Mouse (Mus musculus) thymus, adult 2 months (tissue): Measurements from ENCODE around the gene Cfap45. TPM values are rescaled to one million over a fixed set of nuclear protein-coding genes. Genes with fewer than 3 reads are reported as not detected.
A peak's percentile ranks its signal among the peaks of the same experiment; 100 is the strongest.

Source experiments
- DNase-seq: peaks from one replicate; pipeline ENCODE4 v3.0.0; 2021
- H3K27ac ChIP-seq: fragments of 200-500 bp; 2 replicates; pipeline ENCODE4 v1.5.1; 2012; ENCODE audit warnings: low read length, control low read depth; ENCODE audit not compliant: control insufficient read depth, insufficient read depth
- H3K27me3 ChIP-seq: fragments of 200-500 bp; 2 replicates; pipeline ENCODE4 v1.6.1; 2012; ENCODE audit warnings: mild to moderate bottlenecking, low read length, moderate library complexity, mixed read lengths; ENCODE audit not compliant: control insufficient read depth, insufficient read depth
- H3K36me3 ChIP-seq: fragments of 200-500 bp; 2 replicates; pipeline ENCODE4 v1.6.1; 2012; ENCODE audit warnings: mild to moderate bottlenecking, low read length, moderate library complexity; ENCODE audit not compliant: control insufficient read depth, insufficient read depth
- H3K4me1 ChIP-seq: fragments of 200-500 bp; replicated peaks from 2 replicates; pipeline ENCODE4 v1.6.1; 2012; ENCODE audit warnings: low read length; ENCODE audit not compliant: control insufficient read depth, insufficient read depth
- H3K4me3 ChIP-seq: fragments of 200-500 bp; 2 replicates; pipeline ENCODE4 v1.5.1; 2012; ENCODE audit warnings: mild to moderate bottlenecking, low read length, control low read depth, moderate library complexity; ENCODE audit not compliant: control insufficient read depth, insufficient read depth
- CTCF ChIP-seq: fragments of 200-500 bp; IDR thresholded peaks from 2 replicates; pipeline ENCODE4 v1.5.1; 2012; ENCODE audit warnings: mild to moderate bottlenecking, control low read depth, low read length, moderate library complexity, borderline replicate concordance; ENCODE audit not compliant: control insufficient read depth, poor library complexity, insufficient read depth; ENCODE audit errors: extremely low read depth
- POLR2A ChIP-seq: fragments of 200-500 bp; IDR thresholded peaks from 2 replicates; pipeline ENCODE4 v1.6.1; 2012; ENCODE audit warnings: mild to moderate bottlenecking, low read length, control low read depth, moderate library complexity; ENCODE audit not compliant: control insufficient read depth, poor library complexity, insufficient read depth; ENCODE audit errors: extremely low read depth
- WGBS: fragments of 180-500 bp; shearing (Covaris S2); methylation state at CpG from one replicate; pipeline ENCODE4 v1.1.7; 2018; 5-methylcytosine and 5-hydroxymethylcytosine counted together
- polyA plus RNA-seq: library from polyadenylated mRNA; depleted of rRNA; stranded (reverse); fragments of >200 nt; gene quantifications from 2 replicates; pipeline ENCODE4 v1.2.3, GENCODE M21; 2012

Gene Cfap45
- polyA plus RNA-seq, 1 experiment = 0.15 TPM

- Histone ChIP-seq H3K4me3 (no peak overlapping the region), H3K36me3 (no peaks in the 10 kb centered on the region), H3K27ac (no peak overlapping the region), H3K27me3 (no peaks in the 10 kb centered on the region), H3K4me1 (no peaks in the 10 kb centered on the region)
- TF ChIP-seq CTCF (no peak), POLR2A (no peak)
- WGBS = 63% methylated on average over 6 of the region's 6 CpGs
- no peak for DNase-seq
Observed at GRCm38 (mm10) chr1:172539827-172540226, 19.2 kb downstream of the Cfap45 start.

DNA sequence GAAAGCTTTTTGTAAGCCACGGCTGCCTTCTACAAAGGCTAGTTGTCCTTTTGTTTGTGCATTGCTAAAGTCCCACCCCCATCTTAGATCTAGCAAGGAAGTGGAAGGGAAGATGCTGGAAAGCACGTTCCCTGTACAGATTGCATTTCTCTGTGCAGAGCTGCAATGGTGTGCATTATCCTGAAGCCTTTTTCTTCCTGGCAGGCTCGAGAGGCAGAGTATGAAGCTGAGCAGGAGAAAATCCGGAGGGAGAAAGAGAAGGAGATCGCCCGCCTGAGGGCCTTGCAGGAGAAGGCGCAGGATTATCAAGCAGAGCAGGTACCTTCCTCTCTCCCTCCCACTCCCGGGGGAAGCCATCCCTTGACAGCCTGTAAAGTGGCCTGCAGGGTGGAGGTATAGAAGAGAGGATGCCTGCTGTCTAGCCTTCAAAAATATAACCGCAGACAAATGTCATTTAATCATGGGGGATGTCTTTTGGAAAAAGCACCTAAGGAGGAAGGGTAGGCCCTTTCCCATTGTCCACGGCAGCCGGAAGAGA, 19.8 kb downstream of the Cfap45 start:
- H3K27ac ChIP-seq = no peak overlapping the region
- no peak for TF ChIP-seq CTCF
- TF ChIP-seq POLR2A = no peak
- no peaks in the 10 kb centered on the region for H3K27me3 ChIP-seq
- no peaks in the 10 kb centered on the region for H3K36me3 ChIP-seq
- H3K4me1 ChIP-seq = no peaks in the 10 kb centered on the region
- no peak overlapping the region for H3K4me3 ChIP-seq
- no peak for DNase-seq
- WGBS = 87% methylated on average over 11 of the region's 11 CpGs

DNA sequence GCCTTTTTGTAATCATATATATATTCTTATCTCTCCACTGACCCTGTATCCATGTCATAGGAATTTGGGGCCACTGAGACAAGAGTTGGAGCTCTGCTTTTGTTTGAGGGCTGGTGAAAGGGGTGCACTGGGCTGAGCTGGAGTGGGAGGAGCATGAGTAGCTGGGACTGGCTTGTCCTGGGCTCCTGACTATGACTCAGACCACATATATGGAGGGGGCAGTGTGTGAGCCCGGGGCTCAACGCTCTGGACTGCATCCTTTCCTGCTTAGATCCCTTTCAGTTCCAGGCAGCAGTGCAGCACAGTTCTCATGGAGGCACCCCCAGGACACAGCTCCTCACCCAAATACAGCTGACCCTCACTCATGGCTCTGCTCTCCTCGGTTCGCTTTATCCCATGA, 25.5 kb downstream of the Cfap45 start:
- H3K27me3 ChIP-seq = no peaks in the 10 kb centered on the region
- H3K36me3 ChIP-seq = no peaks in the 10 kb centered on the region

GRCm38 (mm10) chr1:172548501-172548900, 27.9 kb downstream of the Cfap45 start:
- Histone ChIP-seq H3K27ac (peak overlapping the region; percentile 61; the same call in 1 of the 2 replicates), H3K27me3 (no peaks in the 10 kb centered on the region), H3K4me1 (peaks cover 24% of the 10 kb centered on the region), H3K4me3 (peak overlapping the region; percentile 44), H3K36me3 (no peaks in the 10 kb centered on the region)
- peak; percentile 50 for DNase-seq
- 2% methylated on average over 7 of the region's 7 CpGs for WGBS
- TF ChIP-seq POLR2A (no peak), CTCF (no peak)

More for the DNA sequence above, 25.5 kb downstream of the Cfap45 start:
- no peak overlapping the region for H3K4me3 ChIP-seq
- 94% methylated on average over 4 of the region's 4 CpGs for WGBS
- H3K27ac ChIP-seq = no peak overlapping the region
- TF ChIP-seq CTCF (no peak), POLR2A (no peak)
- DNase-seq = no peak
- H3K4me1 ChIP-seq = peaks cover 24% of the 10 kb centered on the region

DNA sequence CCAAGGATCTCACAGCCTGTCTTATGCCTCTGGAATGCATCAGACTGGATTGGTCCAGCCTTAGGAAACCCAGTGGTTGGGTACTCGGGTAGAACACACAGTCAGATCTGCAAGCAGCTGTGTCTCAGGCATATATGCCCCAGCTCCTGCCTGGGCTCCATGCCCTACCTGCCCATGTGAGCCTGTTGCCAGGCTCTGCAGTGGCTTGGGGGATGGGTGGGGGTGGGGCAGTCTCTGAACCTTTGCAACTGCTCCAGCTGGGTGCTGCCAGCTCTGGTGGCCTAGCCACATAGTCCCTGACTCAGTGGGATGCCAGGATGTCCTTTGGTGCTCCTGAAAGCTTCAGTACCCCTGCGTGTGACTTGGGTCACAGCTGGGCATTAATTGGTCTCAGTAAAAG, 28.7 kb downstream of the Cfap45 start:
- DNase-seq = no peak
- Histone ChIP-seq H3K4me3 (no peak overlapping the region), H3K27me3 (no peaks in the 10 kb centered on the region), H3K27ac (no peak overlapping the region), H3K4me1 (peaks cover 24% of the 10 kb centered on the region), H3K36me3 (no peaks in the 10 kb centered on the region)
- TF ChIP-seq POLR2A (no peak), CTCF (no peak)
- WGBS = 6% methylated on average over 2 of the region's 2 CpGs

DNA sequence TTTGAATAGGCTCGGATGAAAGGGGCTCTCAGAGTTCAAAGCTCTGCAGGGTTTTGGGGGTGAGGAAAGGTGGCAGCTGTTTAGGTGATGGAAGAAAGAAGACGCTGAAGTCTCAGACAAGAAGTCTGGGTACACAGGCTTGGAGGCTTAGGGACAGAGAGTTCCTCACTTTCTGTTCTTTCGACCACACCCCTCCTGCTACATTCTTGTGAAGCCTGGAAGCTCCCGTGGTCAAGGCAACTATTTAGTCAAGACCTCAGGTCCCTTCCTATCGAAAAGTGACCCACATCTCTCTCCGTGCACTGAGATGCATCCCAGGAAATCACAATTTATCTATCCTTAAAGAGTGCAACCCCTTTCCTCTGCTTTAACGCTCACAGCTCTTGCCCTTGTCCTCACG, 29.1 kb downstream of the Cfap45 start:
- H3K4me1 ChIP-seq = peaks cover 24% of the 10 kb centered on the region
- H3K27me3 ChIP-seq = no peaks in the 10 kb centered on the region
- WGBS = 4% methylated on average over 8 of the region's 8 CpGs
- DNase-seq = no peak
- peak overlapping the region; percentile 52 for H3K4me3 ChIP-seq
- H3K27ac ChIP-seq = no peak overlapping the region
- no peaks in the 10 kb centered on the region for H3K36me3 ChIP-seq
- no peak for TF ChIP-seq POLR2A
- no peak for TF ChIP-seq CTCF

GRCm38 (mm10) chr1:172550551-172550951, 29.9 kb downstream of the Cfap45 start:
- Histone ChIP-seq H3K4me1 (peaks cover 24% of the 10 kb centered on the region), H3K36me3 (no peaks in the 10 kb centered on the region), H3K27ac (no peak overlapping the region), H3K27me3 (no peaks in the 10 kb centered on the region), H3K4me3 (peak overlapping the region; percentile 52)
- under 1% methylated on average over 8 of the region's 8 CpGs for WGBS
- DNase-seq = peak; percentile 43
- TF ChIP-seq CTCF (no peak), POLR2A (0 out of 2 replicates have a peak, but pooled peaks have one; percentile 14)
